Mouse (Mus musculus) E14TG2a.4 (cell line): Measurements from ENCODE around the gene Fanci.

Experiments
- CTCF ChIP-seq: conservative IDR thresholded peaks from 2 replicates; pipeline ENCODE4 v1.5.1; 2014; ENCODE audit warnings: low read length
- POU5F1 ChIP-seq: IDR thresholded peaks from 2 replicates; pipeline ENCODE4 v1.6.1; 2014; ENCODE audit warnings: low read length, borderline replicate concordance

- TF ChIP-seq CTCF, result peak; percentile 80
- TF ChIP-seq POU5F1, result no peak
Observed at GRCm38 (mm10) chr7:79371321-79371879, 20.3 kb upstream of the Fanci start.
